Mouse (Mus musculus): Measurements from ENCODE around the gene Pigl. TPM values are rescaled to one million over a fixed set of nuclear protein-coding genes. Genes with fewer than 3 reads are reported as not detected.

Pigl gene
- polyA plus RNA-seq, 1 experiment from 2014 or later = 10.8 TPM

DNA sequence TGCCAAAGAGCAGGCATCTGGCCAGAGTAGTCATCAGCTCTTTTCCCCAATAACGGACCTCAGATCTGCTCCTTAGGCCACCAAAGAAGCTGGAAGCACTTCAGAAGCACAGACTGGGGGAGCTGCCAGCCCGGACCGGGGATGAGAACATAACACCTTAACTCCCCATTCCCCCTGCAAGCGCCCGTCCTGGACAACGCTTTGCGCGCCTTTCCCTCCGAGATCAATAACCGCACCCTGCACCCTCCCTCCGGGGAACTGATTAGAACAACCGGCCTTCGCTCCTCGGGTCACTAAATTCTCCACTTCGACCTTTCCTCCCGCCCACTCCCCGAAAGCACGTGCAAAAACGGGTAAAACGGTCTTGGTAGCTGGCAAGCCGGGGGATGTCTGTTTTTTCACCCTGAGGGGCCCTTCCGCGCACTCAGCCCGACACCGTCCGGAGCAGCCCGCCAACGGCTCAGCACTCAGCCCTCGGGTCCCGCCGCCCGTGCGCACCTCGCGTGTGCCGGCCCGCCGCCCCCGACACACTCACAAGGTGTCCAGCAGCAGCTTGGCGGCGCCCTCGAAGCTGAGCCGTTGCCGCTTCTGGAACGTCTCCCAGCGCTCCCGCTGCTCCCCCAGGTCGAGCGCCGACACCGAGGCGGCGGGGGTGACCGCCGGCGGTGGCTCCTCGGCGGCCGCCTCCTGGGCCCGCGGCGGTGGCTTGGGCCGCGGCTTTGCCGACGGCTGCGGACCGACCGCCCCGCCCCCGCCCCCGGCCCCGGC, 80.2 kb downstream of the Pigl start:
- peak overlapping the region; percentile 92 for H3K4me3 ChIP-seq (replicated peaks)
- peak; percentile 84 for ATAC-seq (ENCODE audit: low FRiP score)
- peak overlapping the region; percentile 98 for H3K9ac ChIP-seq
- H3K4me1 ChIP-seq = peaks cover 13% of the 10 kb centered on the region
- no peaks in the 10 kb centered on the region for H3K9me3 ChIP-seq
- H3K36me3 ChIP-seq (replicated peaks) = peaks cover 13% of the 10 kb centered on the region; the same call in 1 of the 2 replicates
- H3K27me3 ChIP-seq = peaks cover 4% of the 10 kb centered on the region; the same call in 1 of the 2 replicates
- WGBS = under 1% methylated on average over 71 of the region's 73 CpGs
- peak overlapping the region; percentile 79 for H3K4me2 ChIP-seq
- peak overlapping the region; percentile 87 for H3K27ac ChIP-seq

DNA sequence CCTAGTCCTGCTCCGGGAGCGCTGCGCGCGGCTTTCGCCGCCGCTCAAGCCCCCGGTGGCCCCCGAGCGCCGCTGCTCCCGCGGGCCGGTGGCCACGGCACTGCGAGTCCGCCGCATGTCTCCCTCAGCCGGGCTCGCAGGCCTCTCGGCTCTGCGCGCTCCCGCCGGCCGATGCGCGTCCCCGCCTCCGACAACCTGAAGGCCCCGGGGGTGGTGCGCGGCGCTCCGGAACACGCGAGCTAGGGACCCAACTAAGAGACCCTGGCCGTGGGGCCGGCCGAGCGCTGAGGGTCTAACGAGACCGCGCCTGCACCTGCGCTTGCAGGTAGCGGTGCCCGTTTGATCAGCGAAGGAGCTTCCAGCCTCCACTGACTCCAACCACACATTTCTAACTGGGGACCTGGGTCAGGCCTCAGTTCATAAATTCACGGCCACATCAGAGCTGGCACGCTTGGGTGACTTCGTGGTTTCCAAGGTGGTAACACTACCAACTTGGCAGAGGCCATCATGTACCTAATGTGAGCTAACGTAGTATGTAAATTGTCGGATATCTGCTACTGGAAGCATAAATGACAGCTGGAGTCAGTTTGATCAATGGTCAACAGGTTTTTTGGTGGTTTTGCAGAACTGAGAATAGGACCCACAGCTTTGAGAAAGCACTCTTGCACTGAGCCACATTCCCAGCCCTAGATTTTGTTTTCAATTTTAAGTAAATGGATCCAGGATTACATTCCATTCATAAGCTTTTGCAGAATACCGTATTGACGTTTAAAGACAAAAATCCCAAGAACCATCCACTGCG, 81.0 kb downstream of the Pigl start, which contains the start of gene Cenpv:
Gene Cenpv, minus strand, starts transcription at position 173 of the 802 bp plus-strand sequence.
- Histone ChIP-seq H3K27ac (peak within 1 kb of the TSS; percentile 87), H3K4me3 (replicated peaks) (peak within 1 kb of the TSS; percentile 92), H3K36me3 (replicated peaks) (0 out of 2 replicates have a peak, but pooled peaks cover 7% of the 10 kb centered on the region), H3K9me3 (no peaks in the 10 kb centered on the region), H3K27me3 (peaks cover 4% of the 10 kb centered on the region; the same call in 1 of the 2 replicates), H3K4me1 (peaks cover 13% of the 10 kb centered on the region), H3K4me2 (peak within 1 kb of the TSS; percentile 79), H3K9ac (peak within 1 kb of the TSS; percentile 98)
- WGBS = 6% methylated on average over 55 of the region's 57 CpGs
- ATAC-seq (ENCODE audit: low FRiP score) = peak; percentile 84

DNA sequence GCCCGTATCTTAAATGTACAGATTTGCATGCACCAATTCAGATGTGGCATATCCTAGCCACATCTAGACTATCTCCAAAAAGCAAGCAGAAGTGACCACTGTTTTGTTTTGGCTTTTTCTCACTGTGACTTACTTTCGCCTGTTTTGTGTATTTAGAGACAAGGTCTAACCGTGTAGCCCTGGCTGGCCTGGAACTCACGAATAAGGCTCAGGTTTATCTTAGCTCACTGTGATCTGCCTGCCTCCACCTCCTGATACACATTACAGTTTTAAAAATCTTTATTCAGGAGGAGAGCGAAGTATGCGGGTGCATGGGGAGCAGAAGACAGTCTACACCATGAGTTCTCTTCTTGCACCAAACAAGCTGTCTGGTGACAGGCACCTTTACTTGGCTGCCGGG, 81.9 kb downstream of the Pigl start:
- Histone ChIP-seq H3K4me2 (no peak overlapping the region), H3K9me3 (no peaks in the 10 kb centered on the region), H3K4me3 (replicated peaks) (no peak overlapping the region), H3K27ac (no peak overlapping the region), H3K27me3 (peaks cover 4% of the 10 kb centered on the region; the same call in 1 of the 2 replicates), H3K4me1 (peaks cover 13% of the 10 kb centered on the region), H3K9ac (no peak overlapping the region), H3K36me3 (replicated peaks) (0 out of 2 replicates have a peak, but pooled peaks cover 6% of the 10 kb centered on the region)
- 84% methylated on average over 7 of the region's 7 CpGs for WGBS
- ATAC-seq (ENCODE audit: low FRiP score) = no peak

DNA sequence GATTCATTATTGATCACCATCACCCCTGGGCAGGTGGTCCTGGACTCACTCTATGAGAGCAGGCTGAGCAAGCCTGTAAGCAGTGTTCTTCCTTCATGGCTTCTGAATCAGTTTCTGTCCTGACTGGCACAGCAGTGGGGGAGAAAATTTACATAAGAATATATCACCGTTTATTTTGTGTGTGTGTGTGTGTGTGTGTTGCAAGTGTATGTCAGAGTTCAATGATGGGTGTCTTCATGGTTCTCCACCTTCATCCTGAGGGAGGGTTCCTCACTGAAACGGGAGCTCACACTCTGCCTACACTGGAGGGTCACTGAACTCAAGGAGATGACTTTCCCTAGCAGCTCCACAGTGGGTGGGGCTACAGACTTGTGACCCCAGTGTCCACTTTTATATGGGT, 82.7 kb downstream of the Pigl start:
- ATAC-seq (ENCODE audit: low FRiP score) = no peak
- no peak overlapping the region for H3K4me2 ChIP-seq
- WGBS = 66% methylated on average over 2 of the region's 2 CpGs
- no peaks in the 10 kb centered on the region for H3K36me3 ChIP-seq (replicated peaks)
- no peaks in the 10 kb centered on the region for H3K9me3 ChIP-seq
- H3K27ac ChIP-seq = no peak overlapping the region
- H3K4me1 ChIP-seq = peaks cover 13% of the 10 kb centered on the region
- peaks cover 4% of the 10 kb centered on the region; the same call in 1 of the 2 replicates for H3K27me3 ChIP-seq
- H3K9ac ChIP-seq = no peak overlapping the region
- no peak overlapping the region for H3K4me3 ChIP-seq (replicated peaks)

DNA sequence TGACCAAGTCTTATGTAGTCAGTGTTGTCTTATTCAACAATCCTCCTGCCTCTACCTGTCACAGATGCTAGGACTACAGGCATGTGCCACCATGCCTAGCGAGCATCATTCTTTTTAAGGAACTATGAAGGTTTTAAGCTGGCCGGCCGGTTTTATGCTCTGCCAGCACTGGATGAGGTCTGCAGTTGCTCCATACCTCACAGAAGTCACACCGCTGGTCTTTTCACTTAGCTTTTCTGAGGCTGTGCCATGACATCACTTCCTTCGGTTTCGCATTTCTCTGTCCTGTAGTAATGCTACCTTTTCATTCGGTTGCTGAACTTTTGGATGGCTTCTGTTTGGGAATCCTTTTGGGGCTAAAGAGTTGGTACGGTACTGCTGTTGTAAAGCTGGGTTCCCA, 83.3 kb downstream of the Pigl start:
- peaks cover 13% of the 10 kb centered on the region for H3K4me1 ChIP-seq
- H3K27me3 ChIP-seq = peaks cover 4% of the 10 kb centered on the region; the same call in 1 of the 2 replicates
- H3K4me3 ChIP-seq (replicated peaks) = no peak overlapping the region
- H3K9ac ChIP-seq = no peak overlapping the region
- no peak overlapping the region for H3K4me2 ChIP-seq
- H3K9me3 ChIP-seq = no peaks in the 10 kb centered on the region
- ATAC-seq (ENCODE audit: low FRiP score) = no peak
- H3K27ac ChIP-seq = no peak overlapping the region
- WGBS = 85% methylated on average over 8 of the region's 8 CpGs
- H3K36me3 ChIP-seq (replicated peaks) = no peaks in the 10 kb centered on the region

DNA sequence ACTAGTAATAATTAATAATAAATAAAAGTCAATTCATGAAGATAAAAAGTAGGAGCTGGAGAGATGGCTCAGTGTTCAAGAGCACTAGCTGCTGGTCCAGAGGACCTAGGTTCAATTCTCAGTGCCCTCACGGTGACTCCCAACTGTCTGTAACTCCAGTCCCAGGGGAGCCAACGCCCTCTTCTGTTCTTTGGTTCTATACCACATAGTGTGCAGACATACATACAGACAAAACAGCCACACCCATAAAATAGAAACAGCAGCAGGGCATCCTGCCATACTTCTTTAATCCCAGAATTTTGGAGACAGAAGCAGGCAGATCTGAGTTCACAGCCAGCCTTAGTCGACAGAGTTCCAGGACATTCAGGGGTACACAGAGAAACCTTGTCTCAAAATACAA, 85.7 kb downstream of the Pigl start:
- Histone ChIP-seq H3K9ac (no peak overlapping the region), H3K4me3 (replicated peaks) (no peak overlapping the region), H3K27me3 (peaks cover 4% of the 10 kb centered on the region; the same call in 1 of the 2 replicates), H3K9me3 (no peaks in the 10 kb centered on the region), H3K27ac (no peak overlapping the region), H3K4me1 (peaks cover 7% of the 10 kb centered on the region), H3K36me3 (replicated peaks) (no peaks in the 10 kb centered on the region), H3K4me2 (no peak overlapping the region)
- whole genome bisulfite sequencing = 91% methylated on average over 3 of the region's 3 CpGs
- ATAC-seq (ENCODE audit: low FRiP score) = no peak

DNA sequence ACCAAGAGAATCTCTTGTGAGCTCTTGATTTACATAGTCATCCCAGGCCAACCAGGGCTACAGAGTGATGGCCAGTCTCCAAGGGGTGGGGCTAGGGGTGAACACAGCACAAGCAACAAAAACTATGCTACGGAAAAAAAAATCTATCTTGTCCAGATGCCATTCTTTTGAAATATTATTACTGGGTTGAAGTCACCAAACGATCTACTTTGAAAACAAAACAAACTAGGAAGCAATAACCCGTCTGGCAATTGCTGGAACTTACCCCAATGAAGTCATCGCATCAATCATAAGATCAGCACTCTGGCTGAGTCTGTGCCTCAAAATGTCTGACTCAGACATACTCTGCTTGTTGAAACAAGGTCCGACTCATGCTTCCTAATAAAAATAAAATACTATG, 91.5 kb downstream of the Pigl start:
- Histone ChIP-seq H3K4me1 (peaks cover 31% of the 10 kb centered on the region), H3K9me3 (no peaks in the 10 kb centered on the region), H3K4me3 (replicated peaks) (peak overlapping the region; percentile 67), H3K27me3 (no peaks in the 10 kb centered on the region), H3K9ac (peak overlapping the region; percentile 75), H3K4me2 (peak overlapping the region; percentile 55), H3K27ac (peak overlapping the region; percentile 96), H3K36me3 (replicated peaks) (peaks cover 19% of the 10 kb centered on the region)
- WGBS = 29% methylated on average over 5 of the region's 5 CpGs
- no peak for ATAC-seq (ENCODE audit: low FRiP score)

DNA sequence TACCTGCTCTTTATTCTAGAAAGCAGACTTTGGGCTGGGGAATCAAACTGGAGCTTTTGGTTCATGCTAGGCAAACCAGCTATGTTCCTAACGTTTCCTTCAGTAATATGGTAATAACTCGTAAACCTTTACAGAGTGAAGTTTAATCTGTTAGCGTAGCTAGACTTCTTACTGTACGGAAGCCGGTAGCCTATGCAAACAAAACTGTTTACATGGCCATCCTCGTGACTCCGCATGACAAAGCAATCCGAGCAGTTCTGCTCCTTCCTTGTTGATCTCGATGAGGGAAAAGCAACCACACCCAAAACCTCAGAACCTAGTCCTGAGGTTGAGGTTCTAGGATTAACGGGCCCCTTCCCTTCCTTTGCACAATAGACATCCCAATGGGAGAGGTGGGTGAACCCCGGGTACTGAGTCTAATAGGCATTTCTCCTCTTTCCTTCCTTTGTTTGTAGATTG, 92.0 kb downstream of the Pigl start:
- 5% methylated on average over 11 of the region's 11 CpGs for WGBS

DNA sequence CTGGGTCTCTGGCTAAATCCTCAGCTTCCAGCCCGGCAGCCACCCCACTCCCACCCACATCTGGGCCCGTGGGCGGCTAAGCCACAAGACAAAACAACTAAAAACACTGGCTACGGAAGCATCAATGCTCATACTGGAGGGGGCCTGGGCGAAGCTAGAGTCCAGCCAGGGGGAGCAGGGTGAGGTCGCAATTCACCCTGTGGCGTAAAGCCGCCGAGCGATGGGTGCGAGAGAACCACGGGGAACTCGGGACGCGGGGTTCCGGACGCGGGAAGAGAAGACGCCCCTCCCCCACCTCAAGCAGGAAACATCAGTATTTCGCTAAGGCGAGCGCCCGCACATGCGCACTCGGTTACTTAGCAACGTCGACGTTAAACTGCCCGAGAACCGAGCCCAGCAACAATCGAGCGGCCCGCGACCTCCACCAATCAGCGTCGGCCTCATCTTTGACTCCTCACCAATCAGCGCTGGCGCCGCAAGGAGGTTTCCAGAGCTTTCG, 92.5 kb downstream of the Pigl start, which contains the start of gene Ubb:
Gene Ubb, plus strand, starts transcription at position 445 of the 499 bp plus-strand sequence.
- peak within 1 kb of the TSS; percentile 96 for H3K27ac ChIP-seq
- H3K9ac ChIP-seq = peak within 1 kb of the TSS; percentile 82
- WGBS = under 1% methylated on average over 40 of the region's 40 CpGs
- peak within 1 kb of the TSS; percentile 55 for H3K4me2 ChIP-seq
- H3K27me3 ChIP-seq = no peaks in the 10 kb centered on the region
- H3K4me3 ChIP-seq (replicated peaks) = peak within 1 kb of the TSS; percentile 67
- peaks cover 40% of the 10 kb centered on the region for H3K4me1 ChIP-seq
- peak; percentile 96 for ATAC-seq (ENCODE audit: low FRiP score)
- peaks cover 28% of the 10 kb centered on the region for H3K36me3 ChIP-seq (replicated peaks)
- no peaks in the 10 kb centered on the region for H3K9me3 ChIP-seq

More for the DNA sequence above, 92.0 kb downstream of the Pigl start:
- no peaks in the 10 kb centered on the region for H3K9me3 ChIP-seq
- peaks cover 23% of the 10 kb centered on the region for H3K36me3 ChIP-seq (replicated peaks)
- H3K9ac ChIP-seq = peak overlapping the region; percentile 75
- no peak; the same call in 1 of the 2 replicates for ATAC-seq (ENCODE audit: low FRiP score)
- no peaks in the 10 kb centered on the region for H3K27me3 ChIP-seq
- H3K4me2 ChIP-seq = peak overlapping the region; percentile 55
- H3K27ac ChIP-seq = peak overlapping the region; percentile 96
- H3K4me1 ChIP-seq = peaks cover 35% of the 10 kb centered on the region
- peak overlapping the region; percentile 67 for H3K4me3 ChIP-seq (replicated peaks)

DNA sequence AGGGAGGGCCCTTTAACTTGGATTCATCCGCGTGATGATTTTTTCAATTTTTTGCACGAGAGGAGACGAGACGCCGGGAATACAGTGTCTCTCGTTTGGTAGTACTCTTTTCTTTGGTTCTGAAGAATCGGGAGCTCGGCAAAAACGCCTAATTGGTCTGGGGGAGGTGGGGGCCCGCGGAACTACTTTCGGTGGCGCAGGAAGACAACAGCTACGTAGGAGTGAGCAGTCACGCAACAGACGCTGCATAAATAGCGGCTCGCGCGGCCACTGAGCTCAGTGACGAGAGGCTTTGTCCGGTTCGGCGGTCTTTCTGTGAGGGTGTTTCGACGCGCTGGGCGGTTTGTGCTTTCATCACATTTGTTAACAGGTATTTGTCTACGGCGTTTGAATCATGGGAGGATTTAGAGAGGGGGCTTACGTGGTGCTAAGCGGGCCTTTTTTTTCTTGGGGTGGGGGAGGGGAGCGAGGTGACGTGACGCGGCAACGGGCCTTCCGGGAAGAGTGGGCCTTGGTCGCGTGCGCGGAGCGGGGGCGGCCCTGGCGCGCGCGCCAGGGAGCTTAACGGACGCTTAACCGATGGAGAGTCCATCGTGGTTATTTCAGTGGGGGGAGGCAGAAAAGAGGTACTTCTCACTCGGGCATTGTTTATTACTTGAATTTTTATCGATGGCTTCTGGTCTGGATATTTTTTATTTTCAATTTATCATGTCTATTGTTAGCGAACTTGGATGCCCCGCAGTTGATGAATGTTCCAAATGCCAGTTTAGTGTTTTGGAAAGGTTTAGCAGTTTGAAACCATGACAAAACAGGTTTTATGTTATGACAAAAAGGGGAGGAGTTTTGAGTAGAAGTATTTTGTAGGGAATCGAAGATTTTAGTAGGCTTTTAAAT, 93.2 kb downstream of the Pigl start:
- ATAC-seq (ENCODE audit: low FRiP score) = peak; percentile 88
- peaks cover 29% of the 10 kb centered on the region for H3K36me3 ChIP-seq (replicated peaks)
- no peaks in the 10 kb centered on the region for H3K27me3 ChIP-seq
- peaks cover 43% of the 10 kb centered on the region for H3K4me1 ChIP-seq
- H3K9ac ChIP-seq = peak overlapping the region; percentile 82
- peak overlapping the region; percentile 55 for H3K4me2 ChIP-seq
- peak overlapping the region; percentile 96 for H3K27ac ChIP-seq
- no peaks in the 10 kb centered on the region for H3K9me3 ChIP-seq
- under 1% methylated on average over 58 of the region's 58 CpGs for WGBS
- peak overlapping the region; percentile 67 for H3K4me3 ChIP-seq (replicated peaks)

DNA sequence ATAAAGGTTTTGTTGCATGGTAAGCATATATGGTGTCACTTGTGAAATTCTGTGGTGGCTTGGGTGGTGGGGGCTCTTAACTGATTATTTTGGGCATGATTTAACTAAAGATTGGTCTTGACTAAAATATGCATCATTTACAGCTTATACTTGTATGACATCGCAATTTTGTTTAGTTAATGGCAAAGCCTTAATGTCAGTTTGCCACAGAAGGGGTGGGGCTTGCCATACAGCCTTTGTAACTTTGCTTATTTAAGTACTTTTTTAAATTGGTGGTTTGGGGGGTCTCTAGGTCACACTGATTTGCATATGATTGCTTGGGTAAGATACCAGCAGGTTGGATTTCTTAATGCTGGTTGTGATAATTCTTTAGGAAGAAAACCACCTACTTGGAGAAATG, 94.9 kb downstream of the Pigl start:
- peak overlapping the region; percentile 95 for H3K4me2 ChIP-seq
- H3K9ac ChIP-seq = peak overlapping the region; percentile 56
- no peak for ATAC-seq (ENCODE audit: low FRiP score)
- 46% methylated on average over 1 of the region's 1 CpGs for WGBS
- H3K27me3 ChIP-seq = no peaks in the 10 kb centered on the region
- no peaks in the 10 kb centered on the region for H3K9me3 ChIP-seq
- peak overlapping the region; percentile 52 for H3K4me3 ChIP-seq (replicated peaks)
- peaks cover 29% of the 10 kb centered on the region for H3K36me3 ChIP-seq (replicated peaks)
- peaks cover 43% of the 10 kb centered on the region for H3K4me1 ChIP-seq
- H3K27ac ChIP-seq = no peak overlapping the region

All from forebrain, embryonic 12.5 days (tissue).